Mouse (Mus musculus) hindbrain, embryonic 10.5 days (tissue): ENCODE results near the gene Ufc1. TPM values are rescaled to one million over a fixed set of nuclear protein-coding genes. Genes with fewer than 3 reads are reported as not detected.
"Not testable (repeated sequence)": the region's sequence is repeated elsewhere in the genome, so short reads cannot be mapped to it uniquely, and the experiment has no call there.

Experiments
- DNase-seq: peaks from one replicate; pipeline ENCODE4 v3.0.0-alpha.2; 2017; ENCODE audit warnings: low spot score
- H3K27ac ChIP-seq: fragments of 300-500 bp; sonication (generic); 2 replicates; pipeline ENCODE4 v1.5.1; 2016; ENCODE audit warnings: mild to moderate bottlenecking, moderate library complexity
- H3K27me3 ChIP-seq: fragments of 300-500 bp; sonication (generic); 2 replicates; pipeline ENCODE4 v1.6.1; 2016; ENCODE audit warnings: mild to moderate bottlenecking; ENCODE audit not compliant: poor library complexity, insufficient read depth, severe bottlenecking
- H3K36me3 ChIP-seq: fragments of 300-500 bp; sonication (generic); 2 replicates; pipeline ENCODE4 v1.6.1; 2016; ENCODE audit warnings: mild to moderate bottlenecking, moderate library complexity
- H3K4me1 ChIP-seq: fragments of 300-500 bp; sonication (generic); replicated peaks from 2 replicates; pipeline ENCODE4 v1.6.1; 2016; ENCODE audit warnings: mild to moderate bottlenecking
- H3K4me3 ChIP-seq: fragments of 300-500 bp; sonication (generic); 2 replicates; pipeline ENCODE4 v1.5.1; 2016; ENCODE audit warnings: mild to moderate bottlenecking, moderate library complexity
- H3K9me3 ChIP-seq: fragments of 300-500 bp; sonication (generic); 2 replicates; pipeline ENCODE4 v1.6.1; 2016; ENCODE audit warnings: mild to moderate bottlenecking, moderate library complexity
- WGBS: fragments of 180-500 bp; shearing (Covaris S2); methylation state at CpG from one replicate; pipeline ENCODE4 v1.1.7; 2016; 5-methylcytosine and 5-hydroxymethylcytosine counted together
- polyA plus RNA-seq: library from polyadenylated mRNA; unstranded; fragments of >200 nt; fragmentation: Nextera tagmentation; extraction: Ambion mirVana; gene quantifications from 2 replicates; pipeline ENCODE4 v1.2.1, GENCODE M21; 2016

Ufc1 gene
- 105 and 111 TPM in 2 replicates for polyA plus RNA-seq

GRCm38 (mm10) chr1:171294298-171295062 is at the start of gene Ufc1:
Ufc1 (minus strand) TSS chr1:171295024.
- peaks cover 16% of the 10 kb centered on the region for H3K36me3 ChIP-seq
- H3K9me3 ChIP-seq: no peaks in the 10 kb centered on the region
- H3K27ac ChIP-seq: peak within 1 kb of the TSS; percentile 98
- peak within 1 kb of the TSS; percentile 72 for H3K4me3 ChIP-seq
- DNase-seq: peak; percentile 84
- H3K27me3 ChIP-seq: peaks cover 30% of the 10 kb centered on the region
- peaks cover 10% of the 10 kb centered on the region for H3K4me1 ChIP-seq
- WGBS: under 1% methylated on average over 42 of the region's 42 CpGs

- Histone ChIP-seq H3K9me3 (peaks cover 6% of the 10 kb centered on the region), H3K27ac (no peak overlapping the region), H3K36me3 (peaks cover 56% of the 10 kb centered on the region), H3K4me3 (peak overlapping the region; percentile 96; the same call in 1 of the 2 replicates), H3K27me3 (no peaks in the 10 kb centered on the region), H3K4me1 (peaks cover 36% of the 10 kb centered on the region)
- 87% methylated on average over 9 of the region's 9 CpGs for WGBS
- DNase-seq: no peak
Observed at GRCm38 (mm10) chr1:171343922-171344677, 49.3 kb upstream of the Ufc1 start.

GRCm38 (mm10) chr1:171342262-171343207 is 47.7 kb upstream of the Ufc1 start:
- Histone ChIP-seq H3K36me3 (peaks cover 64% of the 10 kb centered on the region), H3K4me3 (no peak overlapping the region), H3K9me3 (peaks cover 6% of the 10 kb centered on the region), H3K4me1 (peaks cover 33% of the 10 kb centered on the region), H3K27me3 (no peaks in the 10 kb centered on the region), H3K27ac (no peak overlapping the region)
- DNase-seq: no peak
- 95% methylated on average over 16 of the region's 16 CpGs for WGBS

DNA sequence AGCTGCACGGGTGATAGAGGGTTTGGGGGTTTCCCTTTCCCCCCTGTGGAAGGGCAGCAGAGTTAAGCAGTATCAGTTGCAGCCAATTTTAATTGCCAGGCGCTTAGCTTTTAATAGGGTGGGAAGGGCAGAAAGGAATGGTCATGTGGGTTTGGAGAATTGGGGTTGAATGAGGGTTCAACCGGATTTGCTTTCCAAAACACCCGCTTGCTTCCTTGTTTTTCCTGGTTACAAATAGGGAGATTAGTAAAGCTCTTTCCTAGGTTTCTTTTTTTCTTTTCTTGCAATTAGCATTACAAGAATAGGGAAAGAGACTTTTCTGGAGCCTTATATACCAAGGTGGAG is 35.4 kb upstream of the Ufc1 start:
- no peaks in the 10 kb centered on the region for H3K27me3 ChIP-seq
- 0% methylated on average over 4 of the region's 4 CpGs for WGBS
- peak overlapping the region; percentile 92 for H3K4me3 ChIP-seq
- peaks cover 24% of the 10 kb centered on the region for H3K36me3 ChIP-seq
- DNase-seq: no peak
- H3K27ac ChIP-seq: peak overlapping the region; percentile 100
- no peaks in the 10 kb centered on the region for H3K9me3 ChIP-seq
- H3K4me1 ChIP-seq: peaks cover 46% of the 10 kb centered on the region

DNA sequence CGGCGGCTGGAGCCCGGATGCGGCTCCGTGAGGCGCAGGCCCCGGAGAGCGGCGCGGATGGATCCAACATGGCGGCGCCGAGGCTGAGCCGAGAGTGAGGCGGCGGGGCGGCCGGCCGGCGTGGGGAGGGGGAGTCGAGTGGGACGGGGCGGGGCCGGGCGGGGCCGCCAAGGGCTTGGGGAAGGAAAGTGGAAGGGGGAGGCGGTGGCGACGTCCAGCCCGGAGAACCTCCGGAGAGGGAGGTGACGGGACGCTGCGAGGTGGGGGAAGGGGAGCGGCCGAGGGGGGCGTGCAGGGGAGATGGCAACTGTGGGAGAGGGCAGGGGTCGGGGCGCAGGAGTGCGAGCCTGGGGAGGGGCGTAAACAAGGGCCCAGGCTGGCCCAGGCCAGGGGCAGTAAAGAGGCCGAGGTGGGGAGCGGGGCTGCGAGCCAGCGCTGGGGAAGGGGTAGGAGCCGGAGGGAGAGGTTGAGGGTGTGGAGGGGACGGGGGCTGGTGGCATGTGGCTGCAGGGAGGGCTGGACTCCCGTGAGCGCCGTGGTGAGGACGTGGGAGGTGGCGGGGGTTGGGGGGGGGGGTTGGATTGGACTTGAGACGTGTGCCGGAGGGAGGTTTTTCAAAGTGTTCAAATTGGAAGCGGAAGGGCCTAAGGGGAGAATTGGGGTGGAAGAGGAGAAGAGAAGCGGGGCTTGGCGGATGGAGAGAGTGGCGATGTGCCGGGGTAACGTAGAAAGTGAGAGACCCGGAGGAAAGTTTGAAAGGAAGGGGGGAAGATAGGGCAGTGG is 34.8 kb upstream of the Ufc1 start:
- Histone ChIP-seq H3K9me3 (no peaks in the 10 kb centered on the region), H3K27ac (peak overlapping the region; percentile 100), H3K36me3 (peaks cover 22% of the 10 kb centered on the region), H3K4me1 (peaks cover 46% of the 10 kb centered on the region), H3K4me3 (peak overlapping the region; percentile 92), H3K27me3 (no peaks in the 10 kb centered on the region)
- DNase-seq: peak; percentile 93
- WGBS: 1% methylated on average over 58 of the region's 61 CpGs

DNA sequence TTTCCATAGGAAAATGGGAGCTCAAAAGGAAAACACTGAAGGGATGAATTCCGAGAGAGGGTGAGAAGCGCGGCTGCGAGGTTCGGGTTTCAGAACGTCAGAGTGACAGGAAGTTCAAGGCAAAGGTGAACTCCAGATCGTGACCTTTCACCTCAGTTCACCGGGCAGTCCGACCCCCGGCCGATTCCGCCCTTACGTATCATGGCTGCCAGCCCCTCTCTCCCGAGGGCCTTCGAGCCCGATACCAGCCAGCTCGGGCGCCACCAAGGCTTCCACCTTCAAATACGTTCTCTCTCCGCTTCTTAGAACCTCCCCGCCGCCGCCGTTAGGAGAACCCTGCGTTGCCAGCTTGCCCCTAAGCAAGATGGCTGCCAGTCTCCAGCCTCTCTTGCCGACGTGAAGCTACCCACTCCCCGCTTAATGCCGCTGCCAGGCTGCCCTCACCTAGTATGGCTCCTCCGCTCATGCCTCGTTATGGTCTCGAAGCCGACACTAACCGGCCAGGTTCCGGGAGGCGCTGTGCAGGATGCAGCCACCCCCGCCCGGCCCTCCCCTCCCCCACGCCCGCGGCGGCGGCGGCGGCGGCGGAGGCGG is 34.1 kb upstream of the Ufc1 start, which contains the start of gene Dedd:
Dedd (plus strand) TSS at position 307 of the 594 bp plus-strand sequence.
- Histone ChIP-seq H3K27me3 (no peaks in the 10 kb centered on the region), H3K4me3 (peak within 1 kb of the TSS; percentile 92), H3K4me1 (peaks cover 46% of the 10 kb centered on the region), H3K27ac (peak within 1 kb of the TSS; percentile 100), H3K9me3 (no peaks in the 10 kb centered on the region), H3K36me3 (peaks cover 16% of the 10 kb centered on the region)
- DNase-seq: peak; percentile 95
- under 1% methylated on average over 48 of the region's 48 CpGs for whole genome bisulfite sequencing

GRCm38 (mm10) chr1:171328244-171328643 is 33.4 kb upstream of the Ufc1 start:
- peaks cover 15% of the 10 kb centered on the region for H3K36me3 ChIP-seq
- H3K4me1 ChIP-seq: peaks cover 43% of the 10 kb centered on the region
- H3K9me3 ChIP-seq: no peaks in the 10 kb centered on the region
- no peak for DNase-seq
- 44% methylated on average over 9 of the region's 9 CpGs for WGBS
- no peaks in the 10 kb centered on the region for H3K27me3 ChIP-seq
- peak overlapping the region; percentile 92 for H3K4me3 ChIP-seq
- peak overlapping the region; percentile 100 for H3K27ac ChIP-seq

DNA sequence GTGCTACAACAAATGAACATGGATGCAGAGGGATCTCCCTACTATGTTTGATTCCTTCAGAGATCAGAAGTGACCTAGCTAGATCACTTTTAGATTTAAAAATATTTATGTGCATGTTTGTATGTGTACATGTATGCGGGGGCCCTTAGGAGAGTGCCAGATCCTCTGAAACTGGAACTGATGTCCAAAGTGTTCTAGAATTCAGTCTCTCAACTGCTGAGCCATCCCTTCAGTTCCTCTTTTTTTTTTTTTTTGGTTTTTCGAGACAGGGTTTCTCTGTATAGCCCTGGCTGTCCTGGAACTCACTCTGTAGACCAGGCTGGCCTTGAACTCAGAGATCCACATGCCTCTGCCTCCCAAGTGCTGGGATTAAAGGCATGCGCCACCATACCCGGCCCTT is 31.8 kb upstream of the Ufc1 start:
- H3K27me3 ChIP-seq, H3K9me3 ChIP-seq, H3K27ac ChIP-seq, DNase-seq, H3K36me3 ChIP-seq, H3K4me3 ChIP-seq: not testable (repeated sequence)
- peaks cover 33% of the 10 kb centered on the region for H3K4me1 ChIP-seq
- 83% methylated on average over 4 of the region's 4 CpGs for WGBS

- H3K27ac ChIP-seq: no peak overlapping the region
- H3K36me3 ChIP-seq: peaks cover 7% of the 10 kb centered on the region
- H3K4me1 ChIP-seq: peaks cover 22% of the 10 kb centered on the region
- no peaks in the 10 kb centered on the region for H3K27me3 ChIP-seq
- H3K4me3 ChIP-seq: no peak overlapping the region
- no peak for DNase-seq
- H3K9me3 ChIP-seq: no peaks in the 10 kb centered on the region
- 82% methylated on average over 2 of the region's 2 CpGs for WGBS
Observed at GRCm38 (mm10) chr1:171325571-171325970, 30.7 kb upstream of the Ufc1 start.

DNA sequence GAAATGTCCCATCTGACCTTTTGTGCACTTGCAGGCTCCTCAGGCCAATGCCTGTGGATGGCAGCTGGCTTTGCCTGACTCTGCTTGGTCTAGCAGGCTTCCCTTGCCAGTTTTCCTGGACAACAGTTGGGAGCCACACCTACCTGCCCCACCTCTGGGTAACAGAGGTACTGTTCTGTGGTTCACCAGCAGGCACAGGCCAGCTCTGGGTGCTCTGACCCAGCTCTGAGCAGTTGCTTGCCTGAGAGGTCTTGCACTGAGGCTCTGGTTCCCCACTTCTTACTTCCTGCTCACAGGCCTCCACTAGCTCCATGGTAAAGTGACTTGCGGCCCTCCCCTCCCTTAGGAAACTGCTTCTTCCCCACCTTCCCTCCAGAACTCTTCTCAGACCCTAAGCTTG is 27.2 kb upstream of the Ufc1 start:
- no peak overlapping the region for H3K27ac ChIP-seq
- H3K27me3 ChIP-seq: no peaks in the 10 kb centered on the region
- H3K36me3 ChIP-seq: peaks cover 7% of the 10 kb centered on the region
- no peaks in the 10 kb centered on the region for H3K4me1 ChIP-seq
- DNase-seq: no peak
- 83% methylated on average over 1 of the region's 1 CpGs for WGBS
- no peaks in the 10 kb centered on the region for H3K9me3 ChIP-seq
- no peak overlapping the region for H3K4me3 ChIP-seq

DNA sequence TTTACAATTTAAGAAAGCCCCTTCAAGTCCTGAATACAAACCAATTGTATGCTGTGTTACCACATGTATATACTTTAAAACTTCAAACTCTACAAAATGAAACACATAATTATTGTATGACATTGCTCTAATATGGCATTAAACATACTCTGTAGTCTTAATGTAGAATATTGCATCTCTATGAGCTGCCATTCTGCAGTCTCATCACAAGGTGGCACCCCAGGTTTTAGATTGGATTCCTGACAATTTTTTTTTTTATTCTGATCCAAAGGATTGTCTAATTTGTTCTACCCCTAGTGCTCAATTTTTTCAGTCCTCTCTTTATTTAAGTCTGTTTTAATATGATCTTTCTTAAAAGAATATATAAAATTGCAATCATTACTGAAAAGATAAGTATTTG is 26.6 kb upstream of the Ufc1 start:
- Histone ChIP-seq H3K4me3 (no peak overlapping the region), H3K9me3 (no peaks in the 10 kb centered on the region), H3K4me1 (no peaks in the 10 kb centered on the region), H3K27me3 (no peaks in the 10 kb centered on the region), H3K27ac (no peak overlapping the region), H3K36me3 (peaks cover 7% of the 10 kb centered on the region)
- DNase-seq: no peak
